Mouse (Mus musculus): ENCODE data around the gene Disp1.

- TF ChIP-seq GATA1 (IDR thresholded peaks at IDR 0.05; ENCODE audit: low read length) (no peak), TAL1 (IDR thresholded peaks at IDR 0.05; ENCODE audit: low read length) (no peak)
Observed at GRCm38 (mm10) chr1:183160188-183160587, 61.1 kb downstream of the Disp1 start.
